Mouse (Mus musculus): ENCODE results near the gene Osbpl6. TPM values are rescaled to one million over a fixed set of nuclear protein-coding genes. Genes with fewer than 3 reads are reported as not detected.

Gene Osbpl6
- polyA plus RNA-seq (2017; shearing (Covaris generic)), result 0.45 TPM

DNA sequence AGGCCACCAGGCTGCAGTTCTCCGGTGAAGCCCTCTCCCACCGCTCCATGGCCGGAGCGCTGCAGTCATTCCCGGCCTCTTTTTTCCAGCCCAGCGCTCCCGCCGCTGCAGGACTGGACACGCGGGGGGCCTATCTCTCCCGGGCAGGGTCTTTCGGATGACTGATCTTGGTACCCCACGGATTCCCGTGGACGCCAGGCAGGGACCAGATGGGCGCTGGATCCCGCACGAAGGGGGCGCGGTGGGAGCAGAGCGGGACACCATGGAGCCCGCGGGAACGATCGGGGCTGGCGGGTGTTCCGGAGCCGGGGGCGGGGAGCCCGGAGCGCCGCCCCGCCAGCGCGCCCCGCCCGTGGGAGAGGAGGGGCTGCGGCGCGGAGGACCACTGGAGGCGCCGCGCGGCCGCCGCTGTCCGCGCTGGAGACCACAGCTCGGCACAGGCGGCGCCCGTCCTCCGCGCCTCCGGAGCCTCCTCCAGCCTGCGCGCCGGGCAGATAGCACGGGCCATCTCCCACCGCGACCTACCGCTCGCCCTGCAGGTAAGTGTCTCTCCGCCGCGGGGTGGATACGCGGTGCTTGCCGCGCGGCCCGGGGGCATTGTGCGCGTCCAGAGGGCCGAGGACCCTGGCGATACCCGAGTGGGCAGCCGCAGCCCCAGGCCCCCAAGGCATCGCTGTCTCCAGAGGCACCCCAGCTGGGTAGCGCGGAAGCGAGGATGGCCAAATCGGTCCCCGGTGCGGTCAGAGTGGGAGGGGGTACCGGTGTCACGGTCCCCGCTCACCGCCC lies at the start of gene Osbpl6:
Gene Osbpl6 (plus strand): TSS at position 358 of the 786 bp plus-strand sequence.

DNA sequence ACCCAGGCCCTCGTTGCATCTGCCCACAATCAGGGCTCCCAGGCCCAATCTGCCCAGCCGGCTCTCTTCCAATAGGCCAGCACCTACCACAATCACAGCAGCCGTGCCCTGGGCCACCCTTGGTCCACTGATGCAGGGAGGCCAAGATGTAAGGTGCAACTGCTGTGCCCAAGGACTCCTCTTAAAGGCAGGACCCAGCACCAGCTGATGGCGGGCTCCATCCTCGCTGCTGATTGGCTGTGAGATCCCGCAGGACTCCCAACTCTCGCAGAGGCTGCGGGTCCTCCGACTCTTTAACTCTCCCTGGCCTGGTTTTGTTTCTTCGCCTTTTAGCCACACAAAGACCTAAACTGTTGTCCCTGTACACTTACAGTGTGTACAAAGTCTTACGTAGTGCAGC lies 46.1 kb upstream of the Osbpl6 start, which contains the start of gene Cyct:
Gene Cyct (minus strand): TSS at position 225 of the 400 bp plus-strand sequence.

DNA sequence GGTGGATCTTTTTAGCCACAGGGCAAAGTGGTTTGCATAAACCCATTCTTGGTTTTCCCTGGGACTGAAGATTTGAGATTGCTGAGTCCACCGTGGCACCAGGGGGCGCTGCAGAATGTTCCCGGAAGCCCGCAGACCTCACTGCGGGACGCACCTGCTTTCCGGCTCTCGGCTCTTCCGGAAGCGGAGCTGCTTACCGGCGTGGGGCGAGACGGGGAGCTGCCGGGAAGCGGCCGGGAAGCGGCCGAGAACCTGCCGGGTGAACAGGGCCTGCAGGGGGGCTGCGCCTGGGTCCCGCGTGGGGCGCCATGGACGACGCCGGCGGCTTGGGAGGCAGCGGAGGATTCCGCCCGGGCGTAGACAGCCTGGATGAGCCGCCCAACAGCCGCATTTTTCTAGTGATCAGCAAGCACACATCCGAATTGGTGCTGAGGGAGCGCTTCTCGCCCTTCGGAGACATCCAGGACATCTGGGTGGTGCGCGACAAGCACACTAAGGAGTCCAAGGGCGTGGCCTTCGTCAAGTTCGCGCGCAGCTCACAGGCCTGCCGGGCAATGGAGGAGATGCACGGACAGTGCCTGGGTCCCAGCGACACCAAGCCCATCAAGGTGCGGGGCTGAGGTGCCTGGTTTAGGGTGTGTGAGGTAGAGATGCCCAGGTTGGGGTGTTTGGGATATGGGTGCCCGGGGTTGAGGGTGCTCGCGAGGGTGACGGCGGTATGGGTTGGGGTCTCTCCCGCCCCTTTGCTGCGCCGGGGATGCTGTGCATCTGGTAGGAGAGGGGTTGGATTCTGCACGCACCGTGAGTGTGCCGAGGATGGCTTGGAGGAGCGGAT lies 36.3 kb upstream of the Osbpl6 start, which contains the start of gene Rbm45:
Gene Rbm45 (plus strand): TSS at position 164 of the 835 bp plus-strand sequence.

DNA sequence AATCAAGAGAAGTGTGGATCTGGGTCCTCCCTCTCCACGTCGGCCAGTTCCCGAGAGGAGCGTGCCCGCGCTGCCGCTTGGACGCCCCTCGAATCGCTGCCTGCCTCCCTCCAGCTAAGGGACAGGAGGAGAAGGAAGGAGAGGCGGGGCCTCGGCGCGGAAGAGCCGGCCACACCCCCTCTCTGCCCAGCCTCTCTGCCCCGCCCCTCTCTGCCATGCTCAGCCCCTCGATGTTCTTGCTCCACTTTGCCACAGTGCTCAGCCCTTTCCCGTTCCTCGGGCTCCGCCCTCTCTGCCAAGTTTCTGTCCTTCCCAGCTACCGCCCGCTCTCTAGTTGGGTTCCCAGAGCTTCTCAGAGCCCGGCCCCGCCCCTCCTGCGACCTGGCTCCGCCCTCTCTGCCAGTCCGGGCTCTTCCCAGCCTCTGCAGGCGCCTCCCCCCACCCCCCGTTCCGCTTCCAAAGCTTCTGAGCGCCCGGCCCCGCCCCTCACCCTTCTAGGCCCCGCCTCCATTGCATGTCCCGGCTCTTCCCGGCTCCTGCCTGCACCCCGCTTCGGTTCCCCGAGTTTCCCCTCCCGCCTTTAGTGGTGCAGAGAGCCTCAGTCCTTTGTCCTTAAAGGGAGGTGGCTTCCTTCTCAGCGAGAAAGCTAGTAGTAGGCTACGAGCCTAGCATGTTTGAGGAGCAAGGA lies 241.7 kb downstream of the Osbpl6 start, which contains the start of the genes Prkra and Pjvk:
Gene Prkra (minus strand): TSS at position 133 of the 688 bp plus-strand sequence.
Gene Pjvk (plus strand): TSS at position 594 of the 688 bp plus-strand sequence.

Other genes with a start within 250 kb of the Osbpl6 start
- gene Pde11a, start 67.7 kb upstream of the Osbpl6 start, polyA plus RNA-seq (2017; shearing (Covaris generic)), result 8.6 TPM
- not detected for gene Cyct, start 46.1 kb upstream of the Osbpl6 start, polyA plus RNA-seq (2017; shearing (Covaris generic))
- gene Rbm45, start 36.5 kb upstream of the Osbpl6 start, polyA plus RNA-seq (2017; shearing (Covaris generic)), result 11.8 TPM
- gene Prkra, start 241.5 kb downstream of the Osbpl6 start, polyA plus RNA-seq (2017; shearing (Covaris generic)), result 11.5 TPM
- not detected for gene Pjvk, start 242.0 kb downstream of the Osbpl6 start, polyA plus RNA-seq (2017; shearing (Covaris generic))

All from inflammation-experienced regulatory T-cells, adult 16 weeks (primary cell).